Mouse (Mus musculus): ENCODE results near the gene Bpifa5. TPM values are rescaled to one million over a fixed set of nuclear protein-coding genes. Genes with fewer than 3 reads are reported as not detected.

The Bpifa5 gene
- polyA plus RNA-seq, 1 experiment from 2014 or later, result not detected

- 92% methylated on average over 6 of the region's 6 CpGs for WGBS
- 0 out of 2 replicates have a peak, but pooled peaks cover 3% of the 10 kb centered on the region for H3K4me1 ChIP-seq (replicated peaks)
- H3K9me3 ChIP-seq, result no peaks in the 10 kb centered on the region
- H3K4me2 ChIP-seq, result no peak overlapping the region
- no peak overlapping the region for H3K9ac ChIP-seq
- H3K4me3 ChIP-seq, result no peak overlapping the region
- ATAC-seq (ENCODE audit: low read depth), result no peak
- H3K27ac ChIP-seq (replicated peaks), result no peak overlapping the region
- no peaks in the 10 kb centered on the region for H3K36me3 ChIP-seq
- no peaks in the 10 kb centered on the region for H3K27me3 ChIP-seq
Measured at GRCm38 (mm10) chr2:154185319-154185718, 22.9 kb downstream of the Bpifa5 start.

- Histone ChIP-seq H3K36me3 (no peaks in the 10 kb centered on the region), H3K27ac (replicated peaks) (no peak overlapping the region), H3K9ac (no peak overlapping the region), H3K27me3 (no peaks in the 10 kb centered on the region), H3K9me3 (no peaks in the 10 kb centered on the region), H3K4me1 (replicated peaks) (0 out of 2 replicates have a peak, but pooled peaks cover 3% of the 10 kb centered on the region), H3K4me3 (no peak overlapping the region), H3K4me2 (no peak overlapping the region)
- no peak for ATAC-seq (ENCODE audit: low read depth)
- 83% methylated on average over 3 of the region's 3 CpGs for WGBS
Measured at GRCm38 (mm10) chr2:154185748-154186147, 23.3 kb downstream of the Bpifa5 start.

GRCm38 (mm10) chr2:154187468-154187867 lies 25.1 kb downstream of the Bpifa5 start:
- Histone ChIP-seq H3K4me1 (replicated peaks) (0 out of 2 replicates have a peak, but pooled peaks cover 3% of the 10 kb centered on the region), H3K27me3 (no peaks in the 10 kb centered on the region), H3K4me3 (no peak overlapping the region), H3K27ac (replicated peaks) (no peak overlapping the region), H3K9me3 (no peaks in the 10 kb centered on the region), H3K4me2 (no peak overlapping the region), H3K36me3 (no peaks in the 10 kb centered on the region), H3K9ac (no peak overlapping the region)
- WGBS, result 42% methylated on average over 5 of the region's 5 CpGs
- no peak for ATAC-seq (ENCODE audit: low read depth)

- Histone ChIP-seq H3K36me3 (no peaks in the 10 kb centered on the region), H3K4me1 (replicated peaks) (no peaks in the 10 kb centered on the region), H3K4me3 (no peak overlapping the region), H3K27me3 (no peaks in the 10 kb centered on the region), H3K4me2 (no peak overlapping the region), H3K27ac (replicated peaks) (no peak overlapping the region), H3K9ac (no peak overlapping the region), H3K9me3 (no peaks in the 10 kb centered on the region)
- 87% methylated on average over 7 of the region's 7 CpGs for WGBS
- no peak for ATAC-seq (ENCODE audit: low read depth)
Measured at GRCm38 (mm10) chr2:154189877-154190434, 27.5 kb downstream of the Bpifa5 start.

- no peak within 1 kb of the TSS for H3K9ac ChIP-seq
- no peaks in the 10 kb centered on the region for H3K27me3 ChIP-seq
- no peaks in the 10 kb centered on the region for H3K36me3 ChIP-seq
- no peak within 1 kb of the TSS for H3K4me2 ChIP-seq
- no peaks in the 10 kb centered on the region for H3K9me3 ChIP-seq
- no peak within 1 kb of the TSS for H3K4me3 ChIP-seq
- H3K4me1 ChIP-seq (replicated peaks), result no peaks in the 10 kb centered on the region
- ATAC-seq (ENCODE audit: low read depth), result no peak
- 87% methylated on average over 11 of the region's 11 CpGs for WGBS
- H3K27ac ChIP-seq (replicated peaks), result no peak within 1 kb of the TSS
Measured at GRCm38 (mm10) chr2:154190546-154191258, 28.3 kb downstream of the Bpifa5 start, which contains the start of gene Bpifb1. Gene Bpifb1 (plus strand): TSS chr2:154190818.

GRCm38 (mm10) chr2:154192141-154192540 lies 29.7 kb downstream of the Bpifa5 start:
- 94% methylated on average over 2 of the region's 2 CpGs for WGBS
- Histone ChIP-seq H3K4me2 (no peak overlapping the region), H3K4me3 (no peak overlapping the region), H3K27ac (replicated peaks) (no peak overlapping the region), H3K9ac (no peak overlapping the region), H3K9me3 (no peaks in the 10 kb centered on the region), H3K27me3 (no peaks in the 10 kb centered on the region), H3K4me1 (replicated peaks) (no peaks in the 10 kb centered on the region), H3K36me3 (no peaks in the 10 kb centered on the region)
- no peak for ATAC-seq (ENCODE audit: low read depth)

- no peaks in the 10 kb centered on the region for H3K9me3 ChIP-seq
Measured at GRCm38 (mm10) chr2:154193071-154193470, 30.7 kb downstream of the Bpifa5 start.

GRCm38 (mm10) chr2:154193994-154194504 lies 31.6 kb downstream of the Bpifa5 start:
- H3K36me3 ChIP-seq, result no peaks in the 10 kb centered on the region
- no peak overlapping the region for H3K4me2 ChIP-seq
- H3K9me3 ChIP-seq, result no peaks in the 10 kb centered on the region
- H3K4me3 ChIP-seq, result no peak overlapping the region
- no peak overlapping the region for H3K27ac ChIP-seq (replicated peaks)
- H3K27me3 ChIP-seq, result no peaks in the 10 kb centered on the region
- no peak for ATAC-seq (ENCODE audit: low read depth)
- H3K9ac ChIP-seq, result no peak overlapping the region
- H3K4me1 ChIP-seq (replicated peaks), result no peaks in the 10 kb centered on the region
- 78% methylated on average over 5 of the region's 5 CpGs for WGBS

More at GRCm38 (mm10) chr2:154193071-154193470, 30.7 kb downstream of the Bpifa5 start:
- Histone ChIP-seq H3K27ac (replicated peaks) (no peak overlapping the region), H3K4me3 (no peak overlapping the region), H3K36me3 (no peaks in the 10 kb centered on the region), H3K4me1 (replicated peaks) (no peaks in the 10 kb centered on the region), H3K4me2 (no peak overlapping the region), H3K9ac (no peak overlapping the region), H3K27me3 (no peaks in the 10 kb centered on the region)
- 90% methylated on average over 4 of the region's 4 CpGs for WGBS
- ATAC-seq (ENCODE audit: low read depth), result no peak

GRCm38 (mm10) chr2:154197036-154197435 lies 34.6 kb downstream of the Bpifa5 start:
- no peak overlapping the region for H3K27ac ChIP-seq (replicated peaks)

GRCm38 (mm10) chr2:154204630-154205029 lies 42.2 kb downstream of the Bpifa5 start:
- no peaks in the 10 kb centered on the region for H3K36me3 ChIP-seq
- ATAC-seq (ENCODE audit: low read depth), result no peak
- no peak overlapping the region for H3K4me2 ChIP-seq
- no peaks in the 10 kb centered on the region for H3K27me3 ChIP-seq
- no peaks in the 10 kb centered on the region for H3K4me1 ChIP-seq (replicated peaks)
- WGBS, result 90% methylated on average over 4 of the region's 4 CpGs
- H3K9ac ChIP-seq, result no peak overlapping the region
- no peak overlapping the region for H3K4me3 ChIP-seq
- no peak overlapping the region for H3K27ac ChIP-seq (replicated peaks)
- H3K9me3 ChIP-seq, result no peaks in the 10 kb centered on the region

More at GRCm38 (mm10) chr2:154197036-154197435, 34.6 kb downstream of the Bpifa5 start:
- H3K9me3 ChIP-seq, result no peaks in the 10 kb centered on the region
- ATAC-seq (ENCODE audit: low read depth), result no peak
- no peak overlapping the region for H3K4me3 ChIP-seq
- H3K4me1 ChIP-seq (replicated peaks), result no peaks in the 10 kb centered on the region
- WGBS, result 91% methylated on average over 9 of the region's 9 CpGs
- no peak overlapping the region for H3K4me2 ChIP-seq
- H3K27me3 ChIP-seq, result no peaks in the 10 kb centered on the region
- H3K36me3 ChIP-seq, result no peaks in the 10 kb centered on the region
- no peak overlapping the region for H3K9ac ChIP-seq

- H3K4me3 ChIP-seq, result no peak overlapping the region
- H3K4me1 ChIP-seq (replicated peaks), result no peaks in the 10 kb centered on the region
- H3K4me2 ChIP-seq, result no peak overlapping the region
- no peak for ATAC-seq (ENCODE audit: low read depth)
- H3K27ac ChIP-seq (replicated peaks), result no peak overlapping the region
- no peaks in the 10 kb centered on the region for H3K9me3 ChIP-seq
- no peak overlapping the region for H3K9ac ChIP-seq
- H3K27me3 ChIP-seq, result no peaks in the 10 kb centered on the region
- WGBS, result 64% methylated on average over 7 of the region's 7 CpGs
- no peaks in the 10 kb centered on the region for H3K36me3 ChIP-seq
Measured at GRCm38 (mm10) chr2:154206908-154207307, 44.5 kb downstream of the Bpifa5 start.

- H3K9me3 ChIP-seq, result no peaks in the 10 kb centered on the region
- no peak overlapping the region for H3K4me3 ChIP-seq
- WGBS, result 14% methylated on average over 3 of the region's 3 CpGs
- no peaks in the 10 kb centered on the region for H3K27me3 ChIP-seq
- H3K27ac ChIP-seq (replicated peaks), result no peak overlapping the region
- H3K4me1 ChIP-seq (replicated peaks), result no peaks in the 10 kb centered on the region
- no peak overlapping the region for H3K9ac ChIP-seq
- no peak overlapping the region for H3K4me2 ChIP-seq
- no peak for ATAC-seq (ENCODE audit: low read depth)
- no peaks in the 10 kb centered on the region for H3K36me3 ChIP-seq
Measured at GRCm38 (mm10) chr2:154209112-154209511, 46.7 kb downstream of the Bpifa5 start.

Measured in neural tube, embryonic 13.5 days (tissue).